In genomic region chr3:109123531-109123981, GRCm38 (mm10) we compare ENCODE assay signal across 8 mouse cellular contexts. TPM values are rescaled to one million over a fixed set of nuclear protein-coding genes. Genes with fewer than 3 reads are reported as not detected.
DNase-seq lines count a peak whose midpoint lies in the region; ATAC-seq lines count a peak whose summit lies in the region.

No protein-coding gene starts in this region.

- no peak overlapping the region for H3K27ac ChIP-seq in forebrain, embryonic 16.5 days (ENCODE audit: low read length)
- H3K27ac ChIP-seq in hindbrain, embryonic 11.5 days (ENCODE audit: low read depth, low read length): no peak overlapping the region
- peak overlapping the region; percentile 87 for H3K27ac ChIP-seq in limb, embryonic 13.5 days
- 0 out of 2 replicates have a peak overlapping the region, but pooled peaks have one; percentile 42 for H3K27ac ChIP-seq in midbrain, embryonic 14.5 days (replicated peaks; ENCODE audit: low read depth, low read length)

- ATAC-seq in forebrain, embryonic 16.5 days: no peak
- ATAC-seq in hindbrain, embryonic 11.5 days (ENCODE audit: low FRiP score): peak; percentile 1; the same call in 1 of the 2 replicates
- ATAC-seq in limb, embryonic 13.5 days (ENCODE audit: low FRiP score, low read depth): no peak; the same call in 1 of the 2 replicates
- no peak for ATAC-seq in midbrain, embryonic 14.5 days (ENCODE audit: low FRiP score, low TSS enrichment)

- peaks cover 11% of the 10 kb centered on the region; the same call in 1 of the 2 replicates for H3K4me1 ChIP-seq in forebrain, embryonic 16.5 days (replicated peaks; ENCODE audit: control insufficient read depth, insufficient read depth, low read length)
- H3K4me1 ChIP-seq in hindbrain, embryonic 11.5 days (replicated peaks; ENCODE audit: control insufficient read depth, insufficient read depth, low read length): no peaks in the 10 kb centered on the region
- peaks cover 24% of the 10 kb centered on the region for H3K4me1 ChIP-seq in limb, embryonic 13.5 days
- peaks cover 14% of the 10 kb centered on the region; the same call in 1 of the 2 replicates for H3K4me1 ChIP-seq in midbrain, embryonic 14.5 days (ENCODE audit: control insufficient read depth, insufficient read depth, low read length)

- H3K36me3 ChIP-seq in forebrain, embryonic 16.5 days (ENCODE audit: control insufficient read depth, insufficient read depth): no peaks in the 10 kb centered on the region
- no peaks in the 10 kb centered on the region for H3K36me3 ChIP-seq in hindbrain, embryonic 11.5 days (ENCODE audit: control insufficient read depth, insufficient read depth, low read length)
- H3K36me3 ChIP-seq in limb, embryonic 13.5 days: peaks cover 13% of the 10 kb centered on the region
- H3K36me3 ChIP-seq in midbrain, embryonic 14.5 days (ENCODE audit: control insufficient read depth, insufficient read depth, low read length): 0 out of 2 replicates have a peak, but pooled peaks cover 5% of the 10 kb centered on the region

- WGBS in forebrain, embryonic 16.5 days: 8% methylated on average over 8 of the region's 8 CpGs
- WGBS in hindbrain, embryonic 11.5 days: 17% methylated on average over 8 of the region's 8 CpGs
- WGBS in limb, embryonic 13.5 days: 5% methylated on average over 8 of the region's 8 CpGs
- WGBS in midbrain, embryonic 14.5 days: 14% methylated on average over 8 of the region's 8 CpGs

- H3K9ac ChIP-seq in forebrain, embryonic 16.5 days (replicated peaks; ENCODE audit: low read depth, low read length): peak overlapping the region; percentile 87
- peak overlapping the region; percentile 94 for H3K9ac ChIP-seq in hindbrain, embryonic 11.5 days (ENCODE audit: low read depth, low read length)
- H3K9ac ChIP-seq in limb, embryonic 13.5 days: peak overlapping the region; percentile 95
- peak overlapping the region; percentile 90 for H3K9ac ChIP-seq in midbrain, embryonic 14.5 days (replicated peaks; ENCODE audit: low read length)

- H3K4me3 ChIP-seq in forebrain, embryonic 16.5 days (replicated peaks; ENCODE audit: low read length): peak overlapping the region; percentile 63
- H3K4me3 ChIP-seq in hindbrain, embryonic 11.5 days (ENCODE audit: low read depth, low read length): peak overlapping the region; percentile 73
- peak overlapping the region; percentile 85 for H3K4me3 ChIP-seq in limb, embryonic 13.5 days
- peak overlapping the region; percentile 72 for H3K4me3 ChIP-seq in midbrain, embryonic 14.5 days (replicated peaks; ENCODE audit: low read depth, low read length)

- DNase-seq in 3134 (ENCODE audit: extremely low read depth, insufficient read length, low spot score): peak; percentile 72
- DNase-seq in adrenal gland, adult 2 months: peak; percentile 88
- DNase-seq in hindbrain, embryonic 11.5 days (ENCODE audit: low spot score): no peak
- peak; percentile 47 for DNase-seq in midbrain, embryonic 14.5 days
- peak; percentile 29 for DNase-seq in testis, postnatal 14 days (ENCODE audit: low spot score)
- DNase-seq in thymus, postnatal 36 days: no peak

- peak overlapping the region; percentile 85 for H3K4me2 ChIP-seq in forebrain, embryonic 16.5 days (ENCODE audit: low read length)
- H3K4me2 ChIP-seq in hindbrain, embryonic 11.5 days (replicated peaks; ENCODE audit: low read depth, low read length): peak overlapping the region; percentile 79
- H3K4me2 ChIP-seq in limb, embryonic 13.5 days (replicated peaks): peak overlapping the region; percentile 80
- H3K4me2 ChIP-seq in midbrain, embryonic 14.5 days (ENCODE audit: low read length): peak overlapping the region; percentile 79

- H3K27me3 ChIP-seq in forebrain, embryonic 16.5 days (replicated peaks; ENCODE audit: control insufficient read depth, insufficient read depth, low read length): no peaks in the 10 kb centered on the region
- H3K27me3 ChIP-seq in hindbrain, embryonic 11.5 days (ENCODE audit: control insufficient read depth, insufficient read depth, low read length): no peaks in the 10 kb centered on the region
- no peaks in the 10 kb centered on the region for H3K27me3 ChIP-seq in limb, embryonic 13.5 days
- H3K27me3 ChIP-seq in midbrain, embryonic 14.5 days (ENCODE audit: control insufficient read depth, insufficient read depth, low read length): no peaks in the 10 kb centered on the region

- H3K9me3 ChIP-seq in forebrain, embryonic 16.5 days (ENCODE audit: control insufficient read depth, low read length): no peaks in the 10 kb centered on the region
- H3K9me3 ChIP-seq in hindbrain, embryonic 11.5 days (ENCODE audit: control insufficient read depth, low read length): no peaks in the 10 kb centered on the region
- no peaks in the 10 kb centered on the region; the same call in 1 of the 2 replicates for H3K9me3 ChIP-seq in limb, embryonic 13.5 days
- no peaks in the 10 kb centered on the region for H3K9me3 ChIP-seq in midbrain, embryonic 14.5 days (ENCODE audit: control insufficient read depth, low read length)

RNA-seq across cellular contexts. Expression of gene Slc25a24, which starts 0.6 kb away (rescaled TPM):
- total RNA-seq in adrenal gland, adult 2 months (2021): 10 to 100 TPM; 49.5 to 86.5 TPM
- 23.1 and 24.9 TPM in 2 replicates for polyA plus RNA-seq in adrenal gland, adult 2 months (2012; rRNA removed)
- polyA plus RNA-seq in forebrain, embryonic 16.5 days (2015; fragmentation: Nextera tagmentation; extraction: Ambion mirVana): 4.3 and 6.1 TPM in 2 replicates
- polyA plus RNA-seq in hindbrain, embryonic 11.5 days (2014; fragmentation: Nextera tagmentation; extraction: Ambion mirVana): 33.3 and 34.6 TPM in 2 replicates
- 45.0 and 51.0 TPM in 2 replicates for polyA plus RNA-seq in limb, embryonic 13.5 days (2015; fragmentation: Nextera tagmentation; extraction: Ambion mirVana)
- 3.0 and 7.5 TPM in 2 replicates for polyA plus RNA-seq in midbrain, embryonic 14.5 days (2014; fragmentation: Nextera tagmentation; extraction: Ambion mirVana)

RNA-seq across cellular contexts. Expression of gene Slc25a54, which starts 43.3 kb away (rescaled TPM):
- total RNA-seq in adrenal gland, adult 2 months (2021): not detected
- polyA plus RNA-seq in adrenal gland, adult 2 months (2012; rRNA removed): not detected in 2 replicates
- not detected in 2 replicates for polyA plus RNA-seq in forebrain, embryonic 16.5 days (2015; fragmentation: Nextera tagmentation; extraction: Ambion mirVana)
- not detected in 2 replicates for polyA plus RNA-seq in hindbrain, embryonic 11.5 days (2014; fragmentation: Nextera tagmentation; extraction: Ambion mirVana)
- polyA plus RNA-seq in limb, embryonic 13.5 days (2015; fragmentation: Nextera tagmentation; extraction: Ambion mirVana): not detected in 2 replicates
- polyA plus RNA-seq in midbrain, embryonic 14.5 days (2014; fragmentation: Nextera tagmentation; extraction: Ambion mirVana): not detected in 2 replicates

Comparison
In these comparisons a context has a peak if more than half of its experiments do, and no peak if none do; other contexts are left out.
1. DNase-seq: peak in 3134 (single experiment), adrenal gland, adult 2 months (single experiment), midbrain, embryonic 14.5 days (single experiment) and testis, postnatal 14 days (single experiment); none in hindbrain, embryonic 11.5 days (single experiment) and thymus, postnatal 36 days (0 of 2).
2. H3K27ac ChIP-seq: peak in limb, embryonic 13.5 days (single experiment) and midbrain, embryonic 14.5 days (single experiment); none in forebrain, embryonic 16.5 days (single experiment) and hindbrain, embryonic 11.5 days (single experiment).
3. Peak in every context shown above with its lines, with median percentiles within 50 percentile points of each other: H3K4me2 ChIP-seq, H3K4me3 ChIP-seq and H3K9ac ChIP-seq.